Mouse (Mus musculus): Measurements from ENCODE around the gene Rbmxl1.
A peak's percentile ranks its signal among the peaks of the same experiment; 100 is the strongest.
"Not testable (repeated sequence)": the region's sequence is repeated elsewhere in the genome, so short reads cannot be mapped to it uniquely, and the experiment has no call there.

Rbmxl1 gene

GRCm38 (mm10) chr8:78508719-78509272 is at the start of gene Rbmxl1:
Rbmxl1 (minus strand) TSS chr8:78508898.
- DNase-seq (ENCODE audit: low spot score in 2 of 2): peak; percentile 43 to 86

DNA sequence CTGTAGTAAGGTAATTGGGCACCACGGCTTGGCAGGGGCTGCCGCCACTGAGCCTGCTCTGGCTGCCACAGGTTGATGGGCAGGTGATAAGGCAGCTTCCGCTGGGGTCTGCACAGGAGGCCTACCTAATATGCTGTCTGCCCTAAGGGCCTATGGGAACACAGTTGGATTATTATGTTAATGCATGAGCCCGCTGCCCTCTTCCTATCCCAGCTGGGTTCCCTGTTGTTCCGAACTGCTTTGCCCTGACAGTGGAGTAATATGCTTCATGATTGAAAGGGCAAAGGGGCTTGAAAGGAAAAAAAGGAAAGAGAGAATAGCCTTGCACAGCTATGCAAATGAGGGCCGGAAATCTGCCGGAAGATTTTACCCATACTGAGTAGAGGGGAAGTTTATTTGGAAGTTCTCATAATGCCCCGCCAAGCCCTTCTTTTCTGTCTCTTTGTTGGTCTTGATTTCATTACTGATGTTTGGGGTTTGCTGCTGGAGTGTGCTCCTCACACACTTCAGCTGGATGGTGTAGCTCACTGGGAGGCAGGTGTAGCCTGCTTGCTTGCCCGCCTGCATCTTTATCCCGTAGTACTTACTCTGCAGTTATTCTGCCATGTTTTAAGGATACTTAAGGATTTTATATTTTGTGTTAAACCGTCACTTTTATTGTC is 48.2 kb upstream of the Rbmxl1 start:
- DNase-seq (ENCODE audit: low spot score in 2 of 2): no peak

DNA sequence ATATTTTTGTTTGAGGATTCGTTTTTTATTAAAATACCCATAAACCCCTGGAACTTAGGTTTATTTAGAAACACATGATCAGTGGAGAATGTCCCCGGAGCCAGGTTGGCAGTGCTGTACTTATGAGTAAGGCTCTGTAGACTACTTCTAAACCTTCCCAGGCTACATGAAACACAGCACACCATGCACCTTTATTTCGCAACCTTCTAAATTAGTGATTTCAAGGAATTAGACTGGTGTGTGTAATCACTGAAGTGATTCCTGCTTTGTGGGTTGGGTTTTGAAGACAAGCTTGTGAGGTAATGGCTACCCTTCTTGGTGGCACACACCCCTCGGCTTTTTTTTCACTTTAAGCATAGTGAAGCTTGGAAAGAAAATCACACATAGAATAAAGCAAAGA is 47.1 kb upstream of the Rbmxl1 start:
- no peak for DNase-seq (ENCODE audit: low spot score in 2 of 2)

GRCm38 (mm10) chr8:78550752-78551134 is 42.0 kb upstream of the Rbmxl1 start:
- DNase-seq (ENCODE audit: low spot score in 2 of 2): no peak

- no peak for DNase-seq (ENCODE audit: low spot score in 2 of 2)
These were observed 41.5 kb upstream of the Rbmxl1 start for GRCm38 (mm10) chr8:78549971-78550751.

DNA sequence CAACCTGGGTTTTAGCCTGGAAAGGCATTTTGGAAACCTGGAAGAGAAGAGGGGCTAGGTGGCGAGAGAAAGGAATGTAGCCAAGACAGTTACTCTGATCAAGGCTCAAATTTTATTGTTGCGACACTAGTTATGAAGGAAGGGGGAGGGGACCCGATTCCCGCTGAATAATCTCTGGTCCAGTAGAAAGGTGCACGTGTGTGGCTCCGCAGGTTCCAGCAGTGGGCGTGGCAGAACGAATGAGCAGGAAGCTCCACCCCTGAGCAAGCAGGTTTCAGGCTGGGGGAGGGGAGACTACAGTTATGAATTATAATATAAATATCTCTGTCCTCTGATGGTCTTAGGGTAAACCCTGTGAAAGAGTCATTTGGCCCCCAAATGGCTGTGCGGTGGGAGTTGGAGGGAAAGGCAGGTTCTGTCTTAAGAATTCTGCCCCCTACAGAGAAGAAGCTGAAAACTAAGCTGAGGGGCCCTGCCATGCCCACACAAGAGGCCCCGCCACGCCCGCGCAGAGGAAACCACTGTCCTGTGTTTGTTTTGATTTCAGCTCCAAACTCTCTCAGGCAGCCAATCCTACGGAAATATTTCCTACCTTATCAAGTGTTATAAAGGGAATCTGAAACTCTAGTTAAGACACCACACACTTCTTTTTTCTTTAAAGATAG is 36.6 kb upstream of the Rbmxl1 start:
- DNase-seq (ENCODE audit: low spot score in 2 of 2): not testable (repeated sequence)

DNA sequence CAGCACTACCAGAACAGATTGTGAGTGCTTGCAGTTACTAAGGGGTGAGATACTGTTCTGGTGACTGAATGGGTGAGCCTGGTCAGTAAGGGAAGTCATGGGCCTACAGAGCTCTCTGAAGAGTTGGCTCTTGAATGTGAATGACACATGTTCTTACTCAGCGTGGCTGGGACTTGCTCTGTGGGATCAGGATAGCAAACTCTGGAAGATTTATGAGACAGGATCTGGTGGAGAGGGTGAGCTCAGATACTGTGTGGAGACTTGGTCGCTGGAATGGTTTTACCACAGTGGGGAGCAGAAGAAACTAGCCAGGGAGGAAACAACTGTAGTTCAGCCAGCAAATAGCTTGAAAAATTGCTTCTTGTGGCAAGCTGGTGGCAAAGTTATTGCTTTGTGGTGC is 35.8 kb upstream of the Rbmxl1 start:
- no peak for DNase-seq (ENCODE audit: low spot score in 2 of 2)

DNA sequence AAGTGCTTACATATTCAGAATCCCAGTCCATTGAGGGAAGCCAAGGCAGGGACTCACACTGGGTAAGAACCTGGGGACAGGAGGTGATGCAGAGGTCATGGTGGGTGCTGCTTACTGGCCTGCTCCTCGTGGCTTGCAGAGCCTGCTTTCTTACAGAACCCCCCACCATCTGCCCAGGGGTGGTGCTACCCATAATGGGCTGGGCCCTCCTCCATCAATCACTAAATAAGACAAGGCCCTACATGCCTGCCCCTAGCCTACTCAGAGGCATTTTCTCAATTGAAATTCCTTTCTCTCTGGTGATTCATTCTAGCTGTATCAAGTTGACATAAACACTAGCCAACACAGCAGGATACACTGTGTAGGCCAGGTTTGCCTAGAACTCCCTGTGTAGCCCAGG is 34.9 kb upstream of the Rbmxl1 start:
- no peak for DNase-seq (ENCODE audit: low spot score in 2 of 2)

- not testable (repeated sequence) for DNase-seq (ENCODE audit: low spot score in 2 of 2)
These were observed 34.0 kb upstream of the Rbmxl1 start for GRCm38 (mm10) chr8:78542670-78543069.

DNA sequence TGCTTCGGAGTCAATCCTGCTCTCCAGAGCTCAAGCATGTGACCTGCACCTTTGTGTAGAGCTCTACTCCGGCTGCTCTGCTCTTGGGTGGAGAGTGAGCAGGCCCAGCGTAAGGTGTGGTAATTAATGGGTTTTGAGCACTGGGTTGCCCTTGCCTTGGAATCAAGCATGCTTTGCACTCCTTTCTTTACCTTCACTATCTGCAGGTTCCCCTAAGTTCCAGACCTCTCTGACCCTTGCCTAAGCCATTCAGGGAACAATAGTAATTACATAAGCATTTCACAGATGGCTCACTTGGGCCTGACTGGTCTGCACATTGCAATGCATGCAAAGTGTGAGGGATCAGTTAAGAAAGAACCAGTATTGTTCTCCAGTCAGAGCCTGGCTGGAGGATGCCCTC is 29.1 kb upstream of the Rbmxl1 start:
- DNase-seq (ENCODE audit: low spot score in 2 of 2): no peak

DNA sequence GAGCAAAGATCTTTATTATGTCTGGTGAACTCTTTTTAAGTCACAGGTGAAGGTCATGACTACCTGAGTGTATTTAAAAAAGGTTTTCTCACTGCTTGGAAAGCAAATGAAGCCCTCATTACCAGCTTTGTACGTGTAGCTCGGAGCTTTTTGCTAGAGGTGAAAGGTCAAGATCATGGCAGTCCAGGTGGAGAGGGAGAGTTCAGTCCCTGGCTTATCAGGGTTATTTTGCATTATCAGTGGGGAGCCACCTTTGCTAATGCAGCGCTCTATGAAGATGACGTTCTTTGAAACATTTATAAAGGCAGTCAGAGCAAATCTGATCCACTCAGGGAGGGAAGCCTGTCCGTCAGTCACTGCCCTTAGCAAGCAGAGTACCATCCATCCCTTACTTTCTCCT is 28.0 kb upstream of the Rbmxl1 start:
- no peak for DNase-seq (ENCODE audit: low spot score in 2 of 2)

DNA sequence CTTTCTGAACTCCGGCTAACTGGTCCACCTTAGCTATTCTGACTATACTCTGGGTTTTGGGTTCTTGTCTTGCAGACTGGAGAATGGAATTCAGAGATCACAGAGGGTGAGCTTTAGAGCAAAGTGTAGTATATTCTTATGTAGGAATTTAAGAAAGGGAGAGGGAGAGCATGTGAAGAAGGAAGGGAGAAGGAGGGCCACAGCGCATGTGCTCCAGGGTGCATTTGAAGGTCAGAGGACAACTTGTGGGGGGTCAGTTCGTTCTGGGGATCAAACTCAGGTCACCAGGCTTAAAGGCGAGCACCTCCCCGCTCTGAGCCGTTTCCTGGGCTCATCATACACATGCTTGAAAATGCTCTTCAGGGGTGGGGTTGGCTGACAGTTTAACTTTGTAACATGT is 25.3 kb upstream of the Rbmxl1 start:
- no peak for DNase-seq (ENCODE audit: low spot score in 2 of 2)

- DNase-seq (ENCODE audit: low spot score in 2 of 2): no peak
These were observed 6.4 kb upstream of the Rbmxl1 start for GRCm38 (mm10) chr8:78515132-78515531.

GRCm38 (mm10) chr8:78514706-78515105 is 6.0 kb upstream of the Rbmxl1 start:
- DNase-seq (ENCODE audit: low spot score in 2 of 2): no peak

- no peak for DNase-seq (ENCODE audit: low spot score in 2 of 2)
These were observed 4.4 kb upstream of the Rbmxl1 start for GRCm38 (mm10) chr8:78513106-78513505.

DNA sequence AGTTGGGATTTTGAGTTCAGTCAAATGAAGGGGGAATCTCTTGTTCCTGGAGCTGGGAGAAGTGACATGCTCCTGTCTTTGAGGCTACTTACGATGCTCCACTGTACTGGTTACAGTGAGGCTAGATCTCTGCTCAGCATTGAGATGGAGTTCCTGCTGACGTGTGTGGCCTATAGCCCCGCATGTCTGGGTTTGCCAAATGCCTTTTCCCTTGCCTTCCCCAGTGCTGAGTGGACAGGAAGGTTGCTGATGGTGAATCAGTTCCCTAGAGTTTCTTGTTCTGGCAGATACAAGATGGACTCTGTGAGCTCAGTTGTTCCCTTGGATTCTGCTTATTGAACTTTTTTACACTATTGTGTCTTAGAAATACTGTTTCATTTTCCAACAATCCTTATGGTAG is 2.2 kb upstream of the Rbmxl1 start:
- DNase-seq (ENCODE audit: low spot score in 2 of 2): no peak

DNA sequence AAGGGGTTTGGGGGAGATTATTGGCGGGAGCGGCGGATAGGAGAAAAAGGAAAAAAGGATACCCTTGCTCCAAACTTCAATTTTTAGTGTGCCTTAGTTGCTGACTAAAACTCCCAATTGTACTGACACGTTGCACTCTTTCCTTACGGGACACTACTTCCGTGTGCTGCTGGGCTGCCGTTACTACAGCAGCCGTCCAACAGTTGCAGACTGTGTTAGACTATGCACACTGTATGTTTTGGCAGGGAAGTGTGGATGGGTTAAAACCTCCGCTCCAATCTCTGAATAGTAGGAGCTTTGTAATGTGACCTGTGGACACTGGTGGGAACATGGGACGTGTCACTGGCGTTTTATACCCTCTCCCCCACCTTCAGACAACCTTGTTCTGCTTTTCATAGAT is 1.4 kb upstream of the Rbmxl1 start:
- no peak for DNase-seq (ENCODE audit: low spot score in 2 of 2)

- peak; percentile 61 to 91 for DNase-seq (ENCODE audit: low spot score in 2 of 2)
These were observed 754 bp upstream of the Rbmxl1 start, which contains the start of gene Slc10a7 for GRCm38 (mm10) chr8:78509273-78510031. Slc10a7 (plus strand) TSS chr8:78509346.

- DNase-seq (ENCODE audit: low spot score in 2 of 2): peak; percentile 13 to 19
These were observed 549 bp downstream of the Rbmxl1 start for GRCm38 (mm10) chr8:78507979-78508718.

DNA sequence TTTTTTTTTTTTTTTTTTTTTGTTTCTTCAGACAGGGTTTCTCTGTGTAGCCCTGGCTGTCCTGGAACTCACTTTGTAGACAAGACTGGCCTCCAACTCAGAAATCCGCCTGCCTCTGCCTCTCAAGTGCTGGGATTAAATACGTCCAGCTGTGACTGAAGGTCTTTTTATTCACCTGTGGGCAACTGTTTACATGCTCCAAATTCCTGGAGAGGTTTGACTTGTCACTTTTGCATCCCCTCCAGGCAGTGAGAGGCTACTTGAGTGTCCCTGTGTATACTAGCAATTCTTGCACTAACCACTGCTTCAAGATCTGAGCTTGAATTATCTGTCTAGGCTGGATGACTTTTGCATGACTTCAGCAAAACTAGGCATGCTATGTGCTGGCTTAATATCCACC is 6.0 kb downstream of the Rbmxl1 start:
- DNase-seq (ENCODE audit: low spot score in 2 of 2): no peak

DNA sequence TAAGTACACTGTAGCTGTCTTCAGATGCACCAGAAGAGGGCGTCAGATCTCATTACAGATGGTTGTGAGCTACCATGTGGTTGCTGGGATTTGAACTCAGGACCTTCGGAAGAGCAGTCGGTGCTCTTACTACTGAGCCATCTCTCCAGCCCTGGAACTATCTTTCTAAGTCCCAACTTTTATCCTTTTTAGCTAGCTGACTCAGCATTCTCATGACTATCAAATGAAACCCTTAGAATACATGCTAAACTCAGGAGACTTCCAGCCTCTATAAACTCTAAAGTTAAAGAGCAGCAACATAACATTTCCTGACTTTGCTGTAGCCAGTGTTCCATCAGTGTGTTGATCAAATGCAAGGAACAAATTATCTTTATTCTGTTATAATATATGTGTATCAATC is 12.4 kb downstream of the Rbmxl1 start:
- DNase-seq (ENCODE audit: low spot score in 2 of 2): not testable (repeated sequence)

Data from left cerebral cortex, adult 9 months (tissue).